Mouse (Mus musculus): ENCODE data around the gene Ak2. TPM values are rescaled to one million over a fixed set of nuclear protein-coding genes. Genes with fewer than 3 reads are reported as not detected.

Ak2 gene
- 168 and 202 TPM in 2 replicates for polyA plus RNA-seq (2016; fragmentation: Nextera tagmentation; extraction: Ambion mirVana)

GRCm38 (mm10) chr4:128991500-128992008, at the start of gene Ak2:
Ak2 (plus strand) TSS chr4:128991958.
- WGBS: 93% methylated on average over 9 of the region's 9 CpGs
- Histone ChIP-seq H3K4me1 (replicated peaks) (peaks cover 27% of the 10 kb centered on the region), H3K9me3 (no peaks in the 10 kb centered on the region), H3K27me3 (ENCODE audit: insufficient read depth, poor library complexity, severe bottlenecking) (peaks cover 10% of the 10 kb centered on the region; the same call in 1 of the 2 replicates), H3K27ac (peak within 1 kb of the TSS; percentile 88), H3K4me3 (peak within 1 kb of the TSS; percentile 74), H3K36me3 (peaks cover 10% of the 10 kb centered on the region)
- DNase-seq (ENCODE audit: low spot score): no peak

- H3K36me3 ChIP-seq: no peaks in the 10 kb centered on the region
- 58% methylated on average over 3 of the region's 3 CpGs for WGBS
- no peaks in the 10 kb centered on the region for H3K27me3 ChIP-seq (ENCODE audit: insufficient read depth, poor library complexity, severe bottlenecking)
- peaks cover 22% of the 10 kb centered on the region for H3K4me1 ChIP-seq (replicated peaks)
- H3K4me3 ChIP-seq: no peak overlapping the region
- no peaks in the 10 kb centered on the region for H3K9me3 ChIP-seq
- DNase-seq (ENCODE audit: low spot score): no peak
- H3K27ac ChIP-seq: no peak overlapping the region
Observed at GRCm38 (mm10) chr4:128942346-128942745, 49.4 kb upstream of the Ak2 start.

- Histone ChIP-seq H3K9me3 (no peaks in the 10 kb centered on the region), H3K4me3 (no peak overlapping the region), H3K27me3 (ENCODE audit: insufficient read depth, poor library complexity, severe bottlenecking) (no peaks in the 10 kb centered on the region), H3K27ac (0 out of 2 replicates have a peak overlapping the region, but pooled peaks have one; percentile 2), H3K36me3 (no peaks in the 10 kb centered on the region), H3K4me1 (replicated peaks) (peaks cover 33% of the 10 kb centered on the region)
- WGBS: 76% methylated on average over 9 of the region's 9 CpGs
- DNase-seq (ENCODE audit: low spot score): no peak
Observed at GRCm38 (mm10) chr4:128946736-128947135, 45.0 kb upstream of the Ak2 start.

- Histone ChIP-seq H3K4me1 (replicated peaks) (peaks cover 33% of the 10 kb centered on the region), H3K4me3 (no peak overlapping the region; the same call in 1 of the 2 replicates), H3K9me3 (no peaks in the 10 kb centered on the region), H3K36me3 (no peaks in the 10 kb centered on the region), H3K27ac (no peak overlapping the region), H3K27me3 (ENCODE audit: insufficient read depth, poor library complexity, severe bottlenecking) (no peaks in the 10 kb centered on the region)
- WGBS: 17% methylated on average over 18 of the region's 18 CpGs
- no peak for DNase-seq (ENCODE audit: low spot score)
Observed at GRCm38 (mm10) chr4:128947326-128947933, 44.3 kb upstream of the Ak2 start.

GRCm38 (mm10) chr4:128948137-128948674, 43.6 kb upstream of the Ak2 start:
- H3K27me3 ChIP-seq (ENCODE audit: insufficient read depth, poor library complexity, severe bottlenecking): no peaks in the 10 kb centered on the region
- no peaks in the 10 kb centered on the region for H3K36me3 ChIP-seq
- peak; percentile 69 for DNase-seq (ENCODE audit: low spot score)
- 30% methylated on average over 6 of the region's 6 CpGs for WGBS
- H3K4me3 ChIP-seq: no peak overlapping the region
- no peaks in the 10 kb centered on the region for H3K9me3 ChIP-seq
- peaks cover 33% of the 10 kb centered on the region for H3K4me1 ChIP-seq (replicated peaks)
- no peak overlapping the region for H3K27ac ChIP-seq

- no peak for DNase-seq (ENCODE audit: low spot score)
- no peak overlapping the region for H3K27ac ChIP-seq
- 43% methylated on average over 15 of the region's 15 CpGs for WGBS
- H3K4me3 ChIP-seq: no peak overlapping the region
- no peaks in the 10 kb centered on the region for H3K9me3 ChIP-seq
- no peaks in the 10 kb centered on the region for H3K27me3 ChIP-seq (ENCODE audit: insufficient read depth, poor library complexity, severe bottlenecking)
- H3K4me1 ChIP-seq (replicated peaks): peaks cover 35% of the 10 kb centered on the region
- H3K36me3 ChIP-seq: no peaks in the 10 kb centered on the region
Observed at GRCm38 (mm10) chr4:128949470-128950005, 42.2 kb upstream of the Ak2 start.

GRCm38 (mm10) chr4:128950461-128950860, 41.3 kb upstream of the Ak2 start:
- no peak for DNase-seq (ENCODE audit: low spot score)
- no peak overlapping the region for H3K4me3 ChIP-seq
- H3K4me1 ChIP-seq (replicated peaks): peaks cover 44% of the 10 kb centered on the region
- H3K27ac ChIP-seq: no peak overlapping the region
- H3K36me3 ChIP-seq: no peaks in the 10 kb centered on the region
- no peaks in the 10 kb centered on the region for H3K9me3 ChIP-seq
- no peaks in the 10 kb centered on the region for H3K27me3 ChIP-seq (ENCODE audit: insufficient read depth, poor library complexity, severe bottlenecking)
- WGBS: 88% methylated on average over 5 of the region's 5 CpGs

- Histone ChIP-seq H3K36me3 (no peaks in the 10 kb centered on the region), H3K4me3 (no peak overlapping the region), H3K9me3 (no peaks in the 10 kb centered on the region), H3K27me3 (ENCODE audit: insufficient read depth, poor library complexity, severe bottlenecking) (no peaks in the 10 kb centered on the region), H3K27ac (no peak overlapping the region), H3K4me1 (replicated peaks) (peaks cover 38% of the 10 kb centered on the region)
- 77% methylated on average over 5 of the region's 5 CpGs for WGBS
- no peak for DNase-seq (ENCODE audit: low spot score)
Observed at GRCm38 (mm10) chr4:128953851-128954250, 37.9 kb upstream of the Ak2 start.

GRCm38 (mm10) chr4:128957155-128957911, 34.4 kb upstream of the Ak2 start:
- H3K27ac ChIP-seq: no peak overlapping the region
- H3K4me3 ChIP-seq: no peak overlapping the region
- 50% methylated on average over 11 of the region's 11 CpGs for whole genome bisulfite sequencing
- no peaks in the 10 kb centered on the region for H3K36me3 ChIP-seq
- peaks cover 24% of the 10 kb centered on the region for H3K27me3 ChIP-seq (ENCODE audit: insufficient read depth, poor library complexity, severe bottlenecking)
- DNase-seq (ENCODE audit: low spot score): peak; percentile 67
- no peaks in the 10 kb centered on the region for H3K9me3 ChIP-seq
- peaks cover 50% of the 10 kb centered on the region for H3K4me1 ChIP-seq (replicated peaks)

GRCm38 (mm10) chr4:128958156-128958555, 33.6 kb upstream of the Ak2 start:
- DNase-seq (ENCODE audit: low spot score): no peak
- WGBS: 88% methylated on average over 11 of the region's 11 CpGs
- no peaks in the 10 kb centered on the region for H3K36me3 ChIP-seq
- H3K4me3 ChIP-seq: no peak overlapping the region
- peaks cover 55% of the 10 kb centered on the region for H3K4me1 ChIP-seq (replicated peaks)
- H3K9me3 ChIP-seq: no peaks in the 10 kb centered on the region
- H3K27ac ChIP-seq: no peak overlapping the region
- H3K27me3 ChIP-seq (ENCODE audit: insufficient read depth, poor library complexity, severe bottlenecking): peaks cover 26% of the 10 kb centered on the region

GRCm38 (mm10) chr4:128958849-128959248, 32.9 kb upstream of the Ak2 start:
- H3K36me3 ChIP-seq: no peaks in the 10 kb centered on the region
- H3K27ac ChIP-seq: no peak overlapping the region
- H3K9me3 ChIP-seq: no peaks in the 10 kb centered on the region
- peaks cover 31% of the 10 kb centered on the region for H3K27me3 ChIP-seq (ENCODE audit: insufficient read depth, poor library complexity, severe bottlenecking)
- H3K4me1 ChIP-seq (replicated peaks): peaks cover 54% of the 10 kb centered on the region
- WGBS: 74% methylated on average over 8 of the region's 8 CpGs
- H3K4me3 ChIP-seq: no peak overlapping the region
- no peak for DNase-seq (ENCODE audit: low spot score)

- WGBS: 89% methylated on average over 17 of the region's 17 CpGs
- H3K4me3 ChIP-seq: no peak overlapping the region
- DNase-seq (ENCODE audit: low spot score): no peak
- H3K27me3 ChIP-seq (ENCODE audit: insufficient read depth, poor library complexity, severe bottlenecking): peaks cover 37% of the 10 kb centered on the region
- no peaks in the 10 kb centered on the region for H3K9me3 ChIP-seq
- peaks cover 48% of the 10 kb centered on the region for H3K4me1 ChIP-seq (replicated peaks)
- H3K36me3 ChIP-seq: no peaks in the 10 kb centered on the region
- no peak overlapping the region for H3K27ac ChIP-seq
Observed at GRCm38 (mm10) chr4:128959676-128960075, 32.1 kb upstream of the Ak2 start.

Data from hindbrain, embryonic 10.5 days (tissue).